Comparison of ENCODE assay signal across 8 mouse cellular contexts in genomic region chr1:167393683-167394492, GRCm38 (mm10). TPM values are rescaled to one million over a fixed set of nuclear protein-coding genes. Genes with fewer than 3 reads are reported as not detected.
DNase-seq lines count a peak whose midpoint lies in the region; ATAC-seq and TF ChIP-seq lines count a peak whose summit lies in the region.

TSS of gene Mgst3 (minus strand) at chr1:167393841.

- WGBS in kidney, embryonic 14.5 days: under 1% methylated on average over 45 of the region's 45 CpGs
- WGBS in limb, embryonic 15.5 days: under 1% methylated on average over 45 of the region's 45 CpGs

- H3K4me2 ChIP-seq in kidney, embryonic 14.5 days (replicated peaks; ENCODE audit: low read depth, low read length): peak within 1 kb of the TSS; percentile 83
- peak within 1 kb of the TSS; percentile 84 for H3K4me2 ChIP-seq in limb, embryonic 15.5 days

- H3K36me3 ChIP-seq in kidney, embryonic 14.5 days (ENCODE audit: control insufficient read depth, insufficient read depth, low read length): no peaks in the 10 kb centered on the region
- H3K36me3 ChIP-seq in limb, embryonic 15.5 days: no peaks in the 10 kb centered on the region

- TF ChIP-seq POLR2A in bone marrow macrophage, adult 2 months (IDR thresholded peaks at IDR 0.05; ENCODE audit: borderline replicate concordance, low read depth, low read length): 0 out of 2 replicates have a peak, but pooled peaks have one; percentile 33
- TF ChIP-seq POLR2A in embryonic fibroblast, embryonic 13.5 days (IDR thresholded peaks at IDR 0.05; ENCODE audit: low read depth, low read length): peak; percentile 86

- peak; percentile 99 for DNase-seq in A20 (ENCODE audit: low read depth, low spot score)
- peak; percentile 89 to 95 for DNase-seq in heart, adult 9 months (ENCODE audit: low spot score in 2 of 2)
- DNase-seq in monocyte, adult 2 months (ENCODE audit: low read depth in 1 of 2, low spot score in 2 of 2): peak; percentile 63 to 81
- DNase-seq in spleen, postnatal 36 days (ENCODE audit: low spot score in 2 of 2): peak; percentile 92 to 93

- ATAC-seq in kidney, embryonic 14.5 days (ENCODE audit: low FRiP score, low TSS enrichment): peak; percentile 96
- peak; percentile 93 for ATAC-seq in limb, embryonic 15.5 days (ENCODE audit: insufficient number of reproducible peaks, low FRiP score, low TSS enrichment, low read depth)

- H3K4me1 ChIP-seq in bone marrow macrophage, adult 2 months (ENCODE audit: control insufficient read depth, insufficient read depth, low read length): peaks cover 22% of the 10 kb centered on the region
- peaks cover 14% of the 10 kb centered on the region for H3K4me1 ChIP-seq in embryonic fibroblast, embryonic 13.5 days (ENCODE audit: control insufficient read depth, insufficient read depth, low read length)
- peaks cover 6% of the 10 kb centered on the region for H3K4me1 ChIP-seq in kidney, embryonic 14.5 days (ENCODE audit: control insufficient read depth, insufficient read depth, low read length)
- H3K4me1 ChIP-seq in limb, embryonic 15.5 days: peaks cover 9% of the 10 kb centered on the region

- H3K9ac ChIP-seq in kidney, embryonic 14.5 days (ENCODE audit: low read depth, low read length): peak within 1 kb of the TSS; percentile 72
- peak within 1 kb of the TSS; percentile 56 for H3K9ac ChIP-seq in limb, embryonic 15.5 days

- H3K27me3 ChIP-seq in kidney, embryonic 14.5 days (ENCODE audit: control insufficient read depth, insufficient read depth, low read length): peaks cover 7% of the 10 kb centered on the region; the same call in 1 of the 2 replicates
- H3K27me3 ChIP-seq in limb, embryonic 15.5 days: peaks cover 3% of the 10 kb centered on the region; the same call in 1 of the 2 replicates

- H3K27ac ChIP-seq in bone marrow macrophage, adult 2 months (ENCODE audit: insufficient read depth, low read depth, low read length): peak within 1 kb of the TSS; percentile 85
- peak within 1 kb of the TSS; percentile 60 for H3K27ac ChIP-seq in embryonic fibroblast, embryonic 13.5 days (ENCODE audit: insufficient read depth, low read length)
- H3K27ac ChIP-seq in kidney, embryonic 14.5 days (ENCODE audit: low read depth, low read length): peak within 1 kb of the TSS; percentile 69; the same call in 1 of the 2 replicates
- peak within 1 kb of the TSS; percentile 94 for H3K27ac ChIP-seq in limb, embryonic 15.5 days

- H3K4me3 ChIP-seq in bone marrow macrophage, adult 2 months (ENCODE audit: insufficient read depth, low read length): peak within 1 kb of the TSS; percentile 96
- peak within 1 kb of the TSS; percentile 66 for H3K4me3 ChIP-seq in embryonic fibroblast, embryonic 13.5 days (ENCODE audit: insufficient read depth, low read length)
- H3K4me3 ChIP-seq in kidney, embryonic 14.5 days (ENCODE audit: low read length): peak within 1 kb of the TSS; percentile 53
- peak within 1 kb of the TSS; percentile 75 for H3K4me3 ChIP-seq in limb, embryonic 15.5 days

- peak; percentile 44 for TF ChIP-seq CTCF in bone marrow macrophage, adult 2 months (IDR thresholded peaks at IDR 0.05; ENCODE audit: low read depth, low read length)
- peak; percentile 43; the same call in 1 of the 2 replicates for TF ChIP-seq CTCF in embryonic fibroblast, embryonic 13.5 days (IDR thresholded peaks at IDR 0.05; ENCODE audit: borderline replicate concordance, insufficient read depth, low read length)

- no peaks in the 10 kb centered on the region for H3K9me3 ChIP-seq in kidney, embryonic 14.5 days (ENCODE audit: control insufficient read depth, low read length)
- H3K9me3 ChIP-seq in limb, embryonic 15.5 days: no peaks in the 10 kb centered on the region

RNA-seq across cellular contexts. Expression of gene Mgst3, which starts in this region (rescaled TPM):
- polyA plus RNA-seq in bone marrow macrophage, adult 2 months (2012; ENCODE audit: insufficient read depth, insufficient read length, missing spikeins): 42.7 and 44.5 TPM in 2 replicates
- 20.4 TPM in 2 replicates for polyA plus RNA-seq in embryonic fibroblast, embryonic 13.5 days (2011; ENCODE audit: insufficient read length, low read depth, missing spikeins)
- 41.6 and 46.7 TPM in 2 replicates for polyA plus RNA-seq in kidney, embryonic 14.5 days (2014; fragmentation: Nextera tagmentation; extraction: Ambion mirVana)
- 61.9 and 62.2 TPM in 2 replicates for polyA plus RNA-seq in limb, embryonic 15.5 days (2015; fragmentation: Nextera tagmentation; extraction: Ambion mirVana)

Comparison
In these comparisons a context has a peak if more than half of its experiments do, and no peak if none do; other contexts are left out.
1. Peak in every context shown above with its lines: DNase-seq, ATAC-seq, H3K4me3 ChIP-seq and H3K27ac ChIP-seq.